Mouse (Mus musculus) cerebellum, adult 2 months (tissue): ENCODE data around the gene Dnajc25. TPM values are rescaled to one million over a fixed set of nuclear protein-coding genes. Genes with fewer than 3 reads are reported as not detected.
A peak's percentile ranks its signal among the peaks of the same experiment; 100 is the strongest.

Source experiments
- DNase-seq, 2 experiments: peaks; one replicate each; pipeline ENCODE4 v3.0.0; 2021
- H3K27ac ChIP-seq: fragments of 200-500 bp; 2 replicates; pipeline ENCODE4 v1.5.1; 2012; ENCODE audit warnings: low read length, control low read depth, inconsistent platforms; ENCODE audit not compliant: insufficient read depth
- H3K27me3 ChIP-seq: fragments of 200-500 bp; 2 replicates; pipeline ENCODE4 v1.6.1; 2012; ENCODE audit warnings: inconsistent platforms, mild to moderate bottlenecking, low read length, moderate library complexity; ENCODE audit not compliant: control insufficient read depth, insufficient read depth
- H3K4me1 ChIP-seq: fragments of 200-500 bp; 2 replicates; pipeline ENCODE4 v1.6.1; 2011; ENCODE audit warnings: low read length; ENCODE audit not compliant: control insufficient read depth, insufficient read depth
- H3K4me3 ChIP-seq: fragments of 200-500 bp; replicated peaks from 2 replicates; pipeline ENCODE3; 2011; ENCODE audit warnings: mild to moderate bottlenecking, low read depth, low read length, control low read depth; ENCODE audit not compliant: insufficient read depth
- CTCF ChIP-seq: fragments of 200-500 bp; IDR thresholded peaks from 2 replicates; pipeline ENCODE4 v1.5.1; 2011; ENCODE audit warnings: low read depth, mild to moderate bottlenecking, control low read depth, low read length, moderate library complexity, borderline replicate concordance; ENCODE audit not compliant: insufficient read depth
- POLR2A ChIP-seq: fragments of 200-500 bp; IDR thresholded peaks from 2 replicates; pipeline ENCODE4 v1.6.1; 2011; ENCODE audit warnings: low read length, control low read depth, borderline replicate concordance; ENCODE audit not compliant: insufficient read depth
- WGBS: fragments of 180-500 bp; shearing (Covaris S2); methylation state at CpG from one replicate; pipeline ENCODE4 v1.1.7; 2018; 5-methylcytosine and 5-hydroxymethylcytosine counted together
- polyA plus RNA-seq: library from polyadenylated mRNA; depleted of rRNA; stranded (reverse); fragments of >200 nt; gene quantifications from 2 replicates; pipeline ENCODE4 v1.2.3, GENCODE M21; 2012

Dnajc25 gene
- polyA plus RNA-seq, 1 experiment, result 3.7 TPM

GRCm38 (mm10) chr4:58995251-58995693 is 410 bp downstream of the Dnajc25 start:
- TF ChIP-seq POLR2A (no peak), CTCF (no peak)
- Histone ChIP-seq H3K27me3 (no peaks in the 10 kb centered on the region), H3K4me3 (no peak overlapping the region), H3K27ac (no peak overlapping the region), H3K4me1 (no peaks in the 10 kb centered on the region)
- DNase-seq, result no peak
- WGBS, result 78% methylated on average over 8 of the region's 8 CpGs

GRCm38 (mm10) chr4:58997081-58997480 is 2.2 kb downstream of the Dnajc25 start:
- H3K4me1 ChIP-seq, result no peaks in the 10 kb centered on the region
- no peak overlapping the region for H3K27ac ChIP-seq
- H3K27me3 ChIP-seq, result no peaks in the 10 kb centered on the region
- WGBS, result 32% methylated on average over 5 of the region's 5 CpGs
- TF ChIP-seq POLR2A (no peak), CTCF (no peak)
- H3K4me3 ChIP-seq, result no peak overlapping the region
- DNase-seq, result no peak

GRCm38 (mm10) chr4:58998688-58999087 is 3.8 kb downstream of the Dnajc25 start:
- Histone ChIP-seq H3K27ac (no peak overlapping the region), H3K27me3 (no peaks in the 10 kb centered on the region), H3K4me3 (no peak overlapping the region), H3K4me1 (no peaks in the 10 kb centered on the region)
- WGBS, result 95% methylated on average over 1 of the region's 1 CpGs
- no peak for TF ChIP-seq POLR2A
- no peak for TF ChIP-seq CTCF
- no peak for DNase-seq

- peak; percentile 87 for TF ChIP-seq CTCF
- no peak for TF ChIP-seq POLR2A
- Histone ChIP-seq H3K4me3 (no peak overlapping the region), H3K27me3 (no peaks in the 10 kb centered on the region), H3K27ac (no peak overlapping the region), H3K4me1 (peaks cover 2% of the 10 kb centered on the region)
- DNase-seq, result peak; percentile 68 to 78
- WGBS, result 0% methylated on average over 2 of the region's 2 CpGs
These were observed 4.8 kb downstream of the Dnajc25 start for GRCm38 (mm10) chr4:58999686-59000085.

- peak in 1 of 2 experiments; percentile 39 for DNase-seq
- Histone ChIP-seq H3K4me1 (peaks cover 3% of the 10 kb centered on the region), H3K4me3 (no peak overlapping the region), H3K27me3 (no peaks in the 10 kb centered on the region), H3K27ac (no peak overlapping the region)
- 5% methylated on average over 2 of the region's 2 CpGs for WGBS
- peak; percentile 33; the same call in 1 of the 2 replicates for TF ChIP-seq CTCF
- no peak for TF ChIP-seq POLR2A
These were observed 5.8 kb downstream of the Dnajc25 start for GRCm38 (mm10) chr4:59000614-59001013.

GRCm38 (mm10) chr4:59002948-59003805 is 8.3 kb downstream of the Dnajc25 start, which contains the start of gene Gm20503:
Gene Gm20503, plus strand, starts transcription at chr4:59003210.
- H3K27me3 ChIP-seq, result no peaks in the 10 kb centered on the region
- peak within 1 kb of the TSS; percentile 77 for H3K4me3 ChIP-seq
- peak within 1 kb of the TSS; percentile 29 for H3K27ac ChIP-seq
- TF ChIP-seq POLR2A (peak; percentile 76), CTCF (no peak)
- DNase-seq, result peak; percentile 91 to 92
- H3K4me1 ChIP-seq, result peaks cover 6% of the 10 kb centered on the region
- WGBS, result under 1% methylated on average over 89 of the region's 89 CpGs

- no peak for DNase-seq
- peaks cover 6% of the 10 kb centered on the region for H3K4me1 ChIP-seq
- no peaks in the 10 kb centered on the region for H3K27me3 ChIP-seq
- WGBS, result 13% methylated on average over 7 of the region's 7 CpGs
- peak overlapping the region; percentile 29; the same call in 1 of the 2 replicates for H3K27ac ChIP-seq
- TF ChIP-seq POLR2A (no peak), CTCF (no peak)
- H3K4me3 ChIP-seq, result peak overlapping the region; percentile 77
These were observed 8.9 kb downstream of the Dnajc25 start for GRCm38 (mm10) chr4:59003806-59004200.

GRCm38 (mm10) chr4:59006211-59006610 is 11.3 kb downstream of the Dnajc25 start:
- WGBS, result 63% methylated on average over 8 of the region's 8 CpGs
- H3K27me3 ChIP-seq, result no peaks in the 10 kb centered on the region
- no peak overlapping the region for H3K27ac ChIP-seq
- H3K4me3 ChIP-seq, result no peak overlapping the region
- peaks cover 6% of the 10 kb centered on the region for H3K4me1 ChIP-seq
- no peak for DNase-seq
- TF ChIP-seq POLR2A (no peak), CTCF (no peak)

GRCm38 (mm10) chr4:59007016-59007415 is 12.2 kb downstream of the Dnajc25 start:
- TF ChIP-seq CTCF (no peak), POLR2A (no peak)
- 56% methylated on average over 6 of the region's 6 CpGs for WGBS
- peak in 1 of 2 experiments; percentile 38 for DNase-seq
- Histone ChIP-seq H3K27ac (no peak overlapping the region), H3K4me1 (peaks cover 6% of the 10 kb centered on the region), H3K27me3 (no peaks in the 10 kb centered on the region), H3K4me3 (no peak overlapping the region)
